Mouse (Mus musculus) limb, embryonic 12.5 days (tissue): ENCODE results near the gene Wfikkn2. TPM values are rescaled to one million over a fixed set of nuclear protein-coding genes. Genes with fewer than 3 reads are reported as not detected.

Experiments used
- ATAC-seq: fragments of 200-750 bp; cut with Nextera tagmentation; 2 replicates; pipeline ENCODE4 v1.8.0; 2017; ENCODE audit warnings: low read depth, moderate TSS enrichment; ENCODE audit not compliant: insufficient number of reproducible peaks, insufficient read depth, low FRiP score, low TSS enrichment
- H3K27ac ChIP-seq: fragments of 300-500 bp; sonication (generic); 2 replicates; pipeline ENCODE4 v1.5.1; 2016; ENCODE audit warnings: mild to moderate bottlenecking, moderate library complexity
- H3K27me3 ChIP-seq: fragments of 300-500 bp; sonication (generic); 2 replicates; pipeline ENCODE4 v1.6.1; 2016; ENCODE audit warnings: mild to moderate bottlenecking, moderate library complexity
- H3K36me3 ChIP-seq: fragments of 300-500 bp; sonication (generic); 2 replicates; pipeline ENCODE4 v1.6.1; 2016; ENCODE audit warnings: mild to moderate bottlenecking, moderate library complexity
- H3K4me1 ChIP-seq: fragments of 300-500 bp; sonication (generic); replicated peaks from 2 replicates; pipeline ENCODE4 v1.6.1; 2016
- H3K4me2 ChIP-seq: fragments of 300-500 bp; sonication (generic); 2 replicates; pipeline ENCODE4 v1.6.1; 2016; ENCODE audit warnings: mild to moderate bottlenecking, moderate library complexity
- H3K4me3 ChIP-seq: fragments of 300-500 bp; sonication (generic); replicated peaks from 2 replicates; pipeline ENCODE4 v1.5.1; 2016; ENCODE audit warnings: mild to moderate bottlenecking
- H3K9ac ChIP-seq: fragments of 300-500 bp; sonication (generic); replicated peaks from 2 replicates; pipeline ENCODE4 v1.6.1; 2016; ENCODE audit warnings: mild to moderate bottlenecking, moderate library complexity
- H3K9me3 ChIP-seq: fragments of 300-500 bp; sonication (generic); 2 replicates; pipeline ENCODE4 v1.6.1; 2016; ENCODE audit warnings: mild to moderate bottlenecking, moderate library complexity
- WGBS: fragments of 180-500 bp; shearing (Covaris S2); methylation state at CpG from one replicate; pipeline ENCODE4 v1.1.7; 2016; 5-methylcytosine and 5-hydroxymethylcytosine counted together
- polyA plus RNA-seq: library from polyadenylated mRNA; unstranded; fragments of >200 nt; fragmentation: Nextera tagmentation; extraction: Ambion mirVana; gene quantifications from 2 replicates; pipeline ENCODE4 v1.2.1, GENCODE M21; 2016

The Wfikkn2 gene
- polyA plus RNA-seq, 1 experiment from 2014 or later = 22.6 TPM

DNA sequence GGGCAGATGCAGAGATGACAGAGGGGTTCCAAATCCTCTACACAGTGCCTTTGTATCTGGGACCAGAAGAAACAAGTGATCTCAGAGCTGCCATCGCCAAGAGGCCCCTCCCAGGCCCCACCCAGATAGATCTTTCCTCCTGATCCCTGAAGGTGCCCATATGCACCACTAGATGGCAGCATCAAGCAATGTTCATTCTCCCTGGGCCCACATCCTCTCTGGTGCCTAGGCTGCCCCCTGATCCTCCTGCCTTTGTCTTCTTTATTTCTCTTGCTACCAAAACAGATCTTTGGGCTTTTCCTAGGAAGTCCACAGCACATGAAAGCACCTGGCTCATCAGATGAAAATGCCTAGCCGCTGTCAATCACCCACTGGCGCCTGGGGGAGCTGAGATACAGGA, 9.7 kb downstream of the Wfikkn2 start:
- H3K27ac ChIP-seq = no peak overlapping the region
- no peak overlapping the region for H3K4me3 ChIP-seq
- H3K27me3 ChIP-seq = no peaks in the 10 kb centered on the region
- ATAC-seq = peak; percentile 60; the same call in 1 of the 2 replicates
- no peak overlapping the region for H3K9ac ChIP-seq
- WGBS = 24% methylated on average over 3 of the region's 3 CpGs
- no peak overlapping the region for H3K4me2 ChIP-seq
- peaks cover 24% of the 10 kb centered on the region for H3K36me3 ChIP-seq
- H3K9me3 ChIP-seq = no peaks in the 10 kb centered on the region
- peaks cover 19% of the 10 kb centered on the region for H3K4me1 ChIP-seq

- H3K27me3 ChIP-seq = no peaks in the 10 kb centered on the region
- H3K4me3 ChIP-seq = no peak overlapping the region
- no peak overlapping the region for H3K9ac ChIP-seq
- WGBS = 89% methylated on average over 8 of the region's 8 CpGs
- H3K4me2 ChIP-seq = no peak overlapping the region
- peaks cover 13% of the 10 kb centered on the region for H3K4me1 ChIP-seq
- H3K9me3 ChIP-seq = no peaks in the 10 kb centered on the region
- no peak for ATAC-seq
- H3K27ac ChIP-seq = no peak overlapping the region
- peaks cover 24% of the 10 kb centered on the region for H3K36me3 ChIP-seq
Observed at GRCm38 (mm10) chr11:94234857-94235256, 10.9 kb downstream of the Wfikkn2 start.

GRCm38 (mm10) chr11:94234380-94234779, 11.4 kb downstream of the Wfikkn2 start:
- Histone ChIP-seq H3K9ac (no peak overlapping the region), H3K27ac (no peak overlapping the region), H3K27me3 (no peaks in the 10 kb centered on the region), H3K9me3 (no peaks in the 10 kb centered on the region), H3K4me3 (no peak overlapping the region), H3K4me2 (no peak overlapping the region), H3K36me3 (peaks cover 24% of the 10 kb centered on the region), H3K4me1 (peaks cover 8% of the 10 kb centered on the region; the same call in 1 of the 2 replicates)
- no peak for ATAC-seq
- 91% methylated on average over 12 of the region's 12 CpGs for WGBS

- H3K4me3 ChIP-seq = no peak overlapping the region
- no peak overlapping the region for H3K4me2 ChIP-seq
- no peak for ATAC-seq
- H3K9ac ChIP-seq = no peak overlapping the region
- no peaks in the 10 kb centered on the region for H3K27me3 ChIP-seq
- no peaks in the 10 kb centered on the region for H3K9me3 ChIP-seq
- WGBS = 83% methylated on average over 6 of the region's 6 CpGs
- H3K27ac ChIP-seq = no peak overlapping the region
- H3K36me3 ChIP-seq = peaks cover 19% of the 10 kb centered on the region
- peaks cover 8% of the 10 kb centered on the region for H3K4me1 ChIP-seq
Observed at GRCm38 (mm10) chr11:94233405-94233804, 12.4 kb downstream of the Wfikkn2 start.

GRCm38 (mm10) chr11:94231821-94232552, 13.8 kb downstream of the Wfikkn2 start:
- no peak overlapping the region for H3K4me3 ChIP-seq
- H3K27ac ChIP-seq = no peak overlapping the region
- H3K9ac ChIP-seq = no peak overlapping the region
- peaks cover 5% of the 10 kb centered on the region; the same call in 1 of the 2 replicates for H3K36me3 ChIP-seq
- H3K4me2 ChIP-seq = no peak overlapping the region
- H3K9me3 ChIP-seq = no peaks in the 10 kb centered on the region
- WGBS = 76% methylated on average over 19 of the region's 19 CpGs
- H3K4me1 ChIP-seq = peaks cover 15% of the 10 kb centered on the region
- no peak for ATAC-seq
- H3K27me3 ChIP-seq = no peaks in the 10 kb centered on the region

DNA sequence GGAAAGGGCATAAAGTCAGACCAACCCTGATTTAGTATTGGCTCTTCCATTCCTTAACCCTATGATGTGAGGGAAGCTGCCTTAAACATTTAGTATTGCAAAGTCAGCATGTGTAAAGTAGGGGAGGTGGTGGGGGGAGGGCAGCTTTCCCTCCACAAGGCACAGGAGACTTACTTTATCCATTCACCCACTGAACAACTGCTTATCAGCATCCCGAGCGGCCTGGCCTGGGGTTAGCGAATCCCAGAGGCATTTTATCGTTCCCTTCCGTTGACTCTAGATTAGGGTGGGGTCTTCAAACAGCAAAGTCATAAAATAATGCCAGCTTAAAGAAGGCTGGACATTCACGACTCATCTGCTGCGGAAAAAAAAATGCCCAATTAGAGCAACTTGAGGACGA, 15.6 kb downstream of the Wfikkn2 start:
- Histone ChIP-seq H3K4me1 (peaks cover 22% of the 10 kb centered on the region), H3K4me3 (no peak overlapping the region), H3K9ac (no peak overlapping the region), H3K27me3 (no peaks in the 10 kb centered on the region), H3K27ac (no peak overlapping the region), H3K9me3 (no peaks in the 10 kb centered on the region), H3K36me3 (peaks cover 3% of the 10 kb centered on the region; the same call in 1 of the 2 replicates), H3K4me2 (no peak overlapping the region)
- 73% methylated on average over 8 of the region's 8 CpGs for WGBS
- ATAC-seq = no peak

GRCm38 (mm10) chr11:94229207-94229960, 16.4 kb downstream of the Wfikkn2 start:
- H3K4me1 ChIP-seq = peaks cover 22% of the 10 kb centered on the region
- H3K27ac ChIP-seq = no peak overlapping the region
- ATAC-seq = no peak
- H3K4me2 ChIP-seq = no peak overlapping the region
- no peak overlapping the region for H3K9ac ChIP-seq
- WGBS = 85% methylated on average over 5 of the region's 5 CpGs
- H3K36me3 ChIP-seq = no peaks in the 10 kb centered on the region
- no peaks in the 10 kb centered on the region for H3K27me3 ChIP-seq
- H3K4me3 ChIP-seq = no peak overlapping the region
- H3K9me3 ChIP-seq = no peaks in the 10 kb centered on the region

DNA sequence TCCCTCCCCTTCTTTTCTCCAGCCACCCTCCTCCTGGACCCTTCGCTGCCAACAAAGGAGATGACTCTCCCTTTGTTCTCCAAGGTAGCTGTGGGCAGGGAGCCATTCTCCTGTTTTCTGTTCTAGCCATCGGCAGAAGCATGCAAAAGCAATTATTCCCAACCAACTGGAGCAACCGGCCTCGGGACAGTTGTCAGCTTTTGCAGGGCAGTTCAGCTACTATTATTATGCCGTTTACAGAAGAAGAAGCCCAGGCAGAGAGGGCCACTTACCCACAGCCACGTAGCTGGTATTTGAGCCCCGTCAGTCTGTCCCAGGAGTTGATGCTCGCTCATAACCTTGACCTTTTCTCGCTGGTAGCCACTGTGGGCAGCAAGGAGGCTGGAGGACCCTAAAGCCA, 17.4 kb downstream of the Wfikkn2 start:
- H3K9ac ChIP-seq = no peak overlapping the region
- H3K4me2 ChIP-seq = no peak overlapping the region
- H3K4me3 ChIP-seq = no peak overlapping the region
- H3K27me3 ChIP-seq = no peaks in the 10 kb centered on the region
- H3K9me3 ChIP-seq = no peaks in the 10 kb centered on the region
- 42% methylated on average over 9 of the region's 9 CpGs for WGBS
- ATAC-seq = no peak
- no peak overlapping the region for H3K27ac ChIP-seq
- H3K4me1 ChIP-seq = peaks cover 22% of the 10 kb centered on the region
- no peaks in the 10 kb centered on the region for H3K36me3 ChIP-seq

DNA sequence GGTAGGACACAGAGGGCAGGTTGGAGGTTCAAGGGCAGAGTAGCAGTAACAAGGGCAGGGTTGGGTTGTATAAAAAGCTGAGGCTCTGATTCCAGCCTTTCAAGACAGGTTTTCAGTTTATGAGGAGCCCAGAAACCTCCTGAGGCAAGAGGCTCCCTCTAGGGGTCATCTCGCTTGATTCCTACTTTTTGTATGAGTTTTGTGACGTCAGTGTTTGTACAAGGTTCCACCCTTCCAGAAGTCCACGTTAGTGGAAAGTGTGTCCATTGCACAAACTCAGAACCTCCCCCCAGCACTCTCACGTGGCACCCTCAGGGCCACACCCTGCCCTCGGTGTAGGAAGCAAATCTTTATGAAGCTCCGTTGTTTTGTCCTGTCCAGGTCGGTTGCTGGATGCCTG, 19.8 kb downstream of the Wfikkn2 start:
- 39% methylated on average over 7 of the region's 7 CpGs for WGBS
- ATAC-seq = no peak
- Histone ChIP-seq H3K27me3 (no peaks in the 10 kb centered on the region), H3K27ac (no peak overlapping the region), H3K36me3 (no peaks in the 10 kb centered on the region), H3K9me3 (no peaks in the 10 kb centered on the region), H3K4me3 (no peak overlapping the region), H3K4me1 (peaks cover 17% of the 10 kb centered on the region; the same call in 1 of the 2 replicates), H3K9ac (no peak overlapping the region), H3K4me2 (no peak overlapping the region)

DNA sequence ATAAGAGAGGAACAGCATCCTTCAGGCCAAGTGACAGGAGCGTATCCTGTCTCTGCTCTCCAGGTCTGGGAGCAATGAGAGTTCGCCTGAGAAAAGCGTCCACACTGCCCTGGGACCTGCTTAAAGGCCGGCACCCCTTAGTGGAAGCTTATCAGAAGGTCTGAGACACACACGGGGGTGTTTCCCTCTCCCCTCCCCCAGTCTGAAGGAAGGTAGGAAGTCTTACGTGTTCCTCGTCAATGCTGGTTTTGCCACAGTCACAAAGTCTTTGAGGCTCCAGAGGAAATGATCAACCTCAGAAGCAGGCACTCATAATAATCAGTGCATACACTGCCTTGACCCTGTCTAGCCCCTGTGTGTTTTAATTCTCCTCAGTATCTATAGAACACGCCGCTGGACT, 22.3 kb downstream of the Wfikkn2 start:
- 79% methylated on average over 9 of the region's 9 CpGs for WGBS
- H3K4me2 ChIP-seq = no peak overlapping the region
- H3K4me1 ChIP-seq = peaks cover 16% of the 10 kb centered on the region; the same call in 1 of the 2 replicates
- no peaks in the 10 kb centered on the region for H3K27me3 ChIP-seq
- no peaks in the 10 kb centered on the region for H3K36me3 ChIP-seq
- H3K9me3 ChIP-seq = no peaks in the 10 kb centered on the region
- H3K27ac ChIP-seq = no peak overlapping the region
- no peak overlapping the region for H3K4me3 ChIP-seq
- ATAC-seq = no peak
- no peak overlapping the region for H3K9ac ChIP-seq

DNA sequence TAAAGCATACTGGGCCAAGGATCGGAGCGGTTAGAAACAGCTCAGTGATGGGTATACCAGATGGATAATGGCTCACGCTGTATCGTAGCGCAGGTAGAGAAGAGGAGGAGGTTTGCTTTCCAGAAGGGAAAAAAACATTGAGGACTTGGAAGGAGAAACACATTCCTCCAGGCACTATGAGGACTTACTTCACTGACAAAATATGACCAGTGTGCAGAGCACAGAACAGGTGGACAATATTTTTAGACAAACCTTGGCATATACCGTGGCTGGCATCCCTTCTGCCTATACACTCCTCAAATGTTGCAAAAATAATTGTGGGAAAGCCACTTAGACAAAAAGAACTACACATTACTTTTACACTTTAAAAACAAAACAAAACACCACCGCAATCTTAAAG, 24.5 kb downstream of the Wfikkn2 start:
- Histone ChIP-seq H3K27me3 (no peaks in the 10 kb centered on the region), H3K9me3 (no peaks in the 10 kb centered on the region), H3K27ac (no peak overlapping the region), H3K4me2 (no peak overlapping the region), H3K4me1 (peaks cover 19% of the 10 kb centered on the region; the same call in 1 of the 2 replicates), H3K9ac (no peak overlapping the region), H3K36me3 (no peaks in the 10 kb centered on the region), H3K4me3 (no peak overlapping the region)
- 91% methylated on average over 7 of the region's 7 CpGs for WGBS
- ATAC-seq = no peak
